Mouse (Mus musculus) left cerebral cortex, postnatal 25 days (tissue): ENCODE data around the gene Slit2. TPM values are rescaled to one million over a fixed set of nuclear protein-coding genes. Genes with fewer than 3 reads are reported as not detected.

Source experiments
- DNase-seq, 2 experiments: peaks; one replicate each; pipeline ENCODE4 v3.0.0; 2022; ENCODE audit warnings: low spot score in 2 of 2, mixed read lengths in 1 of 2
- intact Hi-C: fragments of 180-260 bp; cut with DNase I; formaldehyde crosslinking; loops from one replicate; pipeline ENCODE4 v1.15.1; 2025
- total RNA-seq, 2 experiments: library from RNA; stranded (reverse); gene quantifications; 2 replicates each; pipeline ENCODE4 v1.2.3; 2021

The Slit2 gene
- 10 to 100 TPM; 40.2 to 42.7 TPM for total RNA-seq

DNA sequence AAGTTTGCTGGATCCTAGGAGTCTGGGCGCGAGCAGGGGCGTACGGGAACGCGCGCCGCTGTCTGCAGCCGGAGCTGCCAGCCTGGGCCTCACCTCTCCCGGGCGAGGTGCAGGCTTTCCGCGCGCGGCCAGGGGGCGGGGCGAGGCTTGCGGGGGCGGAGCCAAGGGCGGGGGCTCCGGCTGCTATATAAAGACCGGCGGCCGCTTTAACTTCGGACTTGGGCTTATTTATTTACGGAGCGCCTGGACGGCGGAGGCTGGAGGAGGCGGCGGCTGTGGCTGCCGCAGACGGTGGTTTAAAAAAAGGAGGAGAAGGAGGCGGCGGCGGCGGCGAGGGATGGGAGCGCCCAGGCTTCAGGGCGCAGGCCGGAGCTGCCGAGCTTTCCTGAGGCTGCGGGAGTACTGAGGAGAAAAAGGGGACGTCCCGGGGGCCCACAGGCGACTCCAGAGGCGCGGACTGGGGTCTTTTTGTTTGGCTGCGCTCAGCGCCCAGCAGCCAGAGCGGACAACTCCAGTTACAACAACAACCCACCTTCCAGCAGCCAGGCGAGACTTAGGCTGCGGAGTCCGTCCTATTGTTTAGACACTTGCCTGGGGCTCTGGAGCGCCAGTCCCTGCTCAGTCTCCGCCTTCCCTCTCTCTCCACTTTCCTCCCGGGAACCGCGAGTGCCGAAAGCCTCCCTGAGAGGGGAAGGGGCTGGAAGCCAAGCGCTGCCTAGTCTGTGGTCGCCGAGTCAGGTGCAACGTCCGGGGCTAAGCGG, at the start of gene Slit2:
Slit2 (plus strand) TSS at position 198 of the 761 bp plus-strand sequence.
- DNase-seq, result peak; percentile 70 to 71
- intact Hi-C loops, result loop anchor here (5.0 kb wide), 2 partner anchors 686 to 946 kb away; no protein-coding TSS in a partner anchor

DNA sequence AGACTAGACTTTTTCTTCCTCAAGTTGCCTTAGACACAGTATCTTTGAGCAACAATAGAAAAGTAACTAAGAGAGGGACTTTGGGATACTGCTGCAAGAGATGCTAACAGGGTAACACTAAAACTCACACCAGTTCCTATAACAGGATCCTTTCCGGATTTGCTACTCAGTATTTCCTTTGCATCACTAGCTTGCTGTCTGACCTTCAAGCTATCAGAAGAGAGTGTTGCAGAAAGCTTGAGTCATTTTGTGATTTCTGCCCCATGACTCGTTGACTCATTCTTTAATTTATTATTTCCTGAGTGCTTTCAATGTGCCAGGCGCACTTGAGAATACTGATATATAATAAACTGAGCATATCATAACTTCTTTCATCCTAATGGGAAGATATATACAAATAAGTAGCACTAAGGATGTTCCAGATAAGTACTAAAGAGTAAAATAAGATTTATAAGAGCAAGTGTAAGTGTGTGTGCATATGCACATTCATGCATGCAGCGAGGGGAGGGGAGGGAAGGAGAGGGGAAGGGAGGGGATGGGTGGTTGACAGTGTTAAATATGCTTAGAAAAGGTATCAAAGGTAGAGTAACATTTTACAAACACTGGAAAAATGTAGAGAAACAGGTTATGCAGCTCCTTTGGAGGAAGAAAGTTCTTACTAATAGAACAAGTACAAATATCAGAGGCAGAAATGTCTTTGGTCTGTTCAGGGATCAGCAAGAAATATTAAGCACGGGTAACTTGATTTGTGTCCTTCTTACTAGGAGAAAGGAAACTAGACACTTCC, 44.2 kb upstream of the Slit2 start:
- intact Hi-C loops, result no loop called here
- DNase-seq, result no peak

DNA sequence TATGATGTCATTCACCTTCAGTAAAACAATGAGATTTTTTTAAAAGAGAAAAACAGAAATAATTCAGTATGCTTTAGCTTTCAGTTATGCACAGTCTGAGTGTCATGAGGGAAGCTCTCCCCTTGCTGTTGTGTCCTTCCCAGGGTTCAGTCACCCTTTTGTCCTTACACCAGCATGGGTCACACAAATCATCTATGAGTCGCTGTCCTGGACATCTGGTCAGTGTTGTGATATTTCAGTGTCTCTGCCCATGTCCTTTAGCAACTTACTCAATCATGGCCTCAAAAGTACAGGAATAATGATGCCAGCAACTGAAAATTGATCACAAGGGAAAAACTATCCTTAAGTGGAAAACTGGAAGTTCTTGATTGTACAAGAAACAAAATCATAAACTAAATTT, 26.5 kb upstream of the Slit2 start:
- DNase-seq, result no peak
- intact Hi-C loops, result no loop called here

DNA sequence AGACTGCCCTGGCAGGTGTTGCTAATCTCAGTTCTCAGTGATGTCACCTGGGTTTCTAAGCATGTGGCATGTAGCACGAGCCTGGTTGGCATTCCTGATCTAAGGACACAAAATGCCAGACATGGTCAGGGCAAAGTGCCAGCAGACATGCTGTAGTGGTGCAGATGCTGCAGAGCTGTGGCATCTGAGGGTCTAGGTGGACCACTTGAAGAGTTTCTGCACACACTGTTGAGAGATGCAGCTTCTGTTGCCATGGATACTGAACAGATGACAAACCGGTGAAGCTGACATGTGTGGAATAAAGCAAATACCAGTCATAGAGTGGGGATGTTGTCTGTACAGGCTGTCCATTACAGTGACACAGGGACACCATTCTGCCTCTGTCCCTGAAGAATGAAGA, 7.1 kb upstream of the Slit2 start:
- intact Hi-C loops, result no loop called here
- DNase-seq, result no peak

DNA sequence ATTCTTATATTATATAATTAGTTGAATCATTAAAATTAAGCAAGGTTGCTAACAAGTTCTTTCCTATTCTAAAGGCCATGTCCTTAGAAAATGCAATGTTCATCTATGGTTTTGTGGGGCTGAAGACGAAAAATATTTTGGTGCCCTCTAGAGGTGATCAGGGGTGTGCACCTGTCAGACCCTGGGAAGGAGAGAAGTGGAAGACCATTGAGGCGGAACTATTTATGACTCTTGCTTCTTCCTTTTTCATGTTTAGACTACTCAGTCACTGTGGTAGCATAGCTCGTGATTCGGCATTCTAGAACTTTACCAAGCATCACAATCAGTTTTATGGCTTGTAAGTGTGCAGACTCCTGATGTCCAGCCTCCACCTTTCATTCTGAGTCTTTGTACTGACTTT, 3.6 kb upstream of the Slit2 start:
- intact Hi-C loops, result no loop called here
- DNase-seq, result peak in 1 of 2 experiments; percentile 25

DNA sequence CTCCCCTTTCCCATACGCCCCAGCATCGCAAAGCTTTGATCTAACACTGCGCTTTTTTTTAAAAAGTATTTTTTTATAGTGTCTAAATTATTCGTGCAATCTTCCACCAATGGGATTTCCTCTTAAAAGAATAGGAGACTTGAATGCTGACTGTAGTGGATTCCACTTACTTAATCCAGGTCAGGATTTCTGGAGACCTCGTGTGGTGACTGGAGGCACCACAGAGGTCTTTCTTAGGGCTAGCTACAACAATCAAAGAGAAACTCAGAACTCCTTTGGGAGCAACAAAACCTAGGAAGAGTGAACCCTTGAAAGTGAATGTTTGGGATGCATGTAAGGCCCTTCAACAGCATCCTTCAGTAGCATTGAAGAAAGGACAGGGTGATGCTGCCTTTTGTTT, 2.5 kb upstream of the Slit2 start:
- intact Hi-C loops, result loop anchor here (5.0 kb wide), 2 partner anchors 683 to 943 kb away; no protein-coding TSS in a partner anchor

DNA sequence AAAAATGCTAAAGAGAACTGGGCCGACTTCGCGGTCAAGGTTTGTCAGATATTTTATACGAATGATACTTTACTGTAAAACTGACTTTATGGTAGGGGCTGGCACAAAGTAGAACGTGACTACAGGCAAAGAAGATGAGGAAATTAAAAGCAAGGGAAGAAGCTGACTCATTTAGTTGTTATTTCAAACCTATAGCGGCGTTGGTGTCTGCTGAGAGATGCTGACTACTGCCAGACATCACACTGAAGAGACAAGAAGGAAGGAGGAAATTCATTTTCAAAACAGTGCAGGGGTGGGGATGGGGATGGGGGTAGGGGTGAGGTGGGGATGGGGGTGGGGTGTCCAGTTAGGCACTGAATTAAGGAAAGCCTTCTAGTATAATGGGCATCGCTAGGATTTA, 987 bp upstream of the Slit2 start:
- peak in 1 of 2 experiments; percentile 66 for DNase-seq
- intact Hi-C loops, result loop anchor here (5.0 kb wide), 2 partner anchors 685 to 945 kb away; no protein-coding TSS in a partner anchor

More for the DNA sequence above, 2.5 kb upstream of the Slit2 start:
- no peak for DNase-seq

DNA sequence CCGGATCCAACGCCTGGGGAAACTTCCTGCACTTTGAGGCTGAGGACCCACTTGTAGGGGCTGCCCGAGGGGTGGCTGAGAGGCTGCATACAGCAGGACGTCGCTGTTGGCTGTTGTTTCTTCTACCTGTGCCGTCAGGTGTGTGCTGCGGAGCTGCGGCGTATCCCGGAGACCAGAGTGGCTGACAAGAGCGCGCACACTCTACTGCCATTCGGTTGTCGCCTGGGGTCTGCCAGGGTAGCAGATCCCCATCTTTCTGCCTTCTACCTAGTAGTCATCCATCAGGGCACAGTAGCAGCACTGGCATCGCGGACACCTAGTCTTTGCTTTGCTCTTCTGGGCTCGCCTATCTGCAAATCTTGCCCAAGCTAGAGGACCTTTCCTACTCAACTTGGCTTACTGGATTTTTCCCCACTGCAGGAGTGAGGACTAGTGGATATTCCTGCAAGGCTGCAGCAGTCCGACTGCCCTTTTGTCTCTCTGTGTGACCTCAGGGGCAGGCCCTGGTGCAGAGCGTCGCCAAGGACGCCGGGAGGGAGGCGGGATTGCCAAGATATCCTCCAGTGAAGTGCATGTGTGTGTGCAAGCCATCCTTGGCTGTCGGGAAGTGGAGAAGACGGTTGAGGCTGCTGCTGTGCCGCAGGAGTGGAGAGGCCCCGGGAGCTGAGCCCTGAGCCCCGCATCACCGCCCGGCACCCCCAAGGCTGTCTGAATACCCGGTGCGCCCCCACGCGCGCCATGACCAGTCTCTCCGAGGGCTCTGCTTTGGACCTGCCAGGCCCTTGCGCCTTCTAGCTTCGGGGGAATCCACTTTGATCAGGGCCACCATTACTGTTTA, 1.0 kb downstream of the Slit2 start:
- peak; percentile 25 to 36 for DNase-seq
- intact Hi-C loops, result loop anchor here (5.0 kb wide), 2 partner anchors 687 to 947 kb away; no protein-coding TSS in a partner anchor

DNA sequence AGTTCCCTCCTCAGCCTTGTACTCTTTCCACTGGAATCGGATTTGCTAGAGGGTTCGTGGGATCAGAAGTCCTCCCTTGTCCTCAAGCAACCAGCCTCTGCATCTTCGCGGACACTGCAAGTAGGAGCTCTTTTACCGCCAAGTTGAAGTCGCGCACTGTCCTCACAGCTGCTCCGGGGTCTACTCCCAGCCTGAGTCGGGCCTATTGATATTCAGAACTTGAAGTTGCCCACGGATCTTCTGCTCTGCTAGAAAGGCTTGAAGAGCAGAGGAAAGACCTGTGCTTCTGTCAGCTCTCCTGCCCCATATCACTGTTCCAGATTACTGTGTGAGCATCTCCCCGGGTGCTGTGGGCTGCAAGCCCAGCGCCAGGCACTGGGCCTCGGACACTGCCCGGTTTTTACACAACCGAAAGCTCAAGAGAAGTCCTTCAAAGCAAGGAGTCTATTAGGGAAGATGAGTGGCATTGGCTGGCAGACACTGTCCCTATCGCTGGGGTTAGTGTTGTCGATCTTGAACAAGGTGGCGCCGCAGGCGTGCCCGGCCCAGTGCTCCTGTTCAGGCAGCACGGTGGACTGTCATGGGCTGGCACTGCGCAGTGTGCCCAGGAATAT, 1.8 kb downstream of the Slit2 start:
- DNase-seq, result peak; percentile 20 to 42
- intact Hi-C loops, result loop anchor here (5.0 kb wide), 2 partner anchors 687 to 947 kb away; no protein-coding TSS in a partner anchor

DNA sequence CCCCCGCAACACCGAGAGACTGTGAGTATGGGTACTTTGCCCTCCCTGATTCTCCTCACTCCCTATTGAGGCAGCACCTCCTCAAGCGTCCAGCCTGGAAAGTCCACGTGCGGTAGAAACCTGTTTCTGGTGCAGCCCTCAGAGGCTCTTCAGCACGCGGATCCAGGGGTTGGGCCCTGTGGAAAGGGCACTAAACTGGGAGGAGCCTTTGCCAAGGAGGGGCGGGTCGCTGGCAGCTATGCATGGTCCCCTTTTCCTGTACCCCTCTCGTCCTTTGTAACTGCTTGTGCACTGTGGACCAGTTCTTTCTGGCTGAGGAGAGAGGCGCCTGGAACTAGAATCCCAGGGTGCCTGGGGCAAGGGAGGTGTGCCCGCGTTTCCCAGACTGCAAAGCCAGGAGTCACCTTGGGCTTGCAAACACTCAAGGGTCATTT, 2.3 kb downstream of the Slit2 start:
- intact Hi-C loops, result no loop called here
- peak in 1 of 2 experiments; percentile 39 for DNase-seq

DNA sequence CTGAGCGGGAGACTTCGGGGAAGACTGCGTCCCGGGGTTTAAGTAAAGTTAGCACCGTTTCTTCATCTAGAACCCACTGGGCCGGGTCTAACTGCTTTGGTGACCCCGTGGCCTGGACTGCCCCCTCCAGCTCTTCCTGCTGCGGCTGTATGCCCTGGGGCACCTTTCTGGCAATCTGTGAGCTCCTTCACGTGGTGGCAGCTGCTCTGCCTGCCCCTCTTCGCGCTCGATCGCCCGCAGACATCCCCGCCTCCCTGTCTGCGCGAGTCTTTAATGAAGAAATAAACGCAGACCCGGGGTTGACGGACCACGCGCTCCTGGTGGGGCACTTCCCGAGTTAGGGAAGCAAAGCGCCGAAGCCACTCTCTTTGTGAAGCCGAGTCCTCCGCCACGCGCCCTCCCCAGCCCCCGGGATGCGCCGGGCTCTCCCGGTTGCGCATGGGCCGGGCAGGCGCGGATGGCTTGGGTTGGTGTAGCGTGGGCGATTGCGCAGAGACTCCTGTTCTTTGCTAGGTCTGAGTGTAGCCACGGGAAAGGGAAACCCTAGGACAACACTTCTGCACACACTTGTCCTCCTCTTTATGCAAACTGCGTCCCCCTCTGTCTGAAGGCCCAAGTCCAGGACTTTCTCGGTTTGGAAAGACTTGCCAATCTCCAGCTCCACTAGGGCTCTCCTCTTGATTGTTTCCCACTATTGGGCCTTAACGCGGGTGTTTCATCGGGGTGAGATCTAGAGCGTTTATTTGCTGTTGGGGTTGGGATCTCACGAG, 3.1 kb downstream of the Slit2 start:
- intact Hi-C loops, result no loop called here
- peak; percentile 43 to 52 for DNase-seq

DNA sequence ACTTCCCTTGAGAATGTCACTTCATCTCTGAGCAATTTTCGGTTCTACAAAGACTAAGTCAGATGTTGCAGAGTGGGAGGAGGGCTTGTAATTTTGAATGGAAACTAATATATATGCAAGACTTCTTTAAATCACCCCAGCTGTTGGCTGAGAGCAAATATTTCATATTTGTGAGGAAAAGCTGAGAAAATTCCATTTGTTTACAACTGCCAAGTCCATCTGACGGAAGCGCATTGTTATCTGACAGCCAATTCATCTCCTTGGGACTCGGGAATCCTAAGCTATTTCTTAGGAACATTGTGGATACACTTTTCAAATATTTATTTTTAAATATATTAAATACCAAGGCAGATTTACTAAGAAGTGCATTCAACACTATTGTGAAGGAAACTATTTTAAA, 8.0 kb downstream of the Slit2 start:
- intact Hi-C loops, result no loop called here
- no peak for DNase-seq

DNA sequence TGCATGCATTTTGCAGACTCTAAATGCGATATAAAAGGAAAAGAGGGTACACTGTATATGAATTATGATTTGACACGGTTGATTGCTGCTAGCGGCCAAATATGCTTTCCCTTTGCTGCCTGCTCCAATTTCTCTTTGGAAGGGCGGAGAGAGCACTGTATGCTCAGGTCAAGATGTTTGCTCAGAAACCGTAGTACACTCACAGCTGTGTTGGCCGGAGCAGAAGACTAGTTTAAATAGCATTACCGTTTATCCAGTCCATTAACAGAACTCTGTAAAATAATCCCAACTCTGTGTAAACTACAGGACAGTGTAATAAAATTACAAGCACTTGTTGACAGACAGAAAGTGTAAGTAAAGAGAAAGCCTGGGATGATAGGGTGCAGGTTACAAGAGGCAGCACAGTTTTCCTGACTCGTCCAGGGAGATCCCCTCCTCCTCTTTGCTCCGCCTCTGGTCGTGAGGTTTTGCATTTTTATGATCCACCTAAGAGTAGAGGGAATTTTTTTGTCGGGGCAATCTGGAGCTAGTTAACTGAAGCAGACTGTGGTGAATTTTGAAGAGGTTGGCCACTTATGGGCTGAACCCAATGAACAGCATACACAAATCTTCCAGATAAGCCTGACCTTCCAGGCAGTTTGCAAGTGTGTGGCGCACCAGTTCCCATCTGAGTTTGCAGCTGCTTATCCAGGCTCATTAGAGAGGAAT, 20.9 kb downstream of the Slit2 start:
- intact Hi-C loops, result no loop called here
- DNase-seq, result no peak

DNA sequence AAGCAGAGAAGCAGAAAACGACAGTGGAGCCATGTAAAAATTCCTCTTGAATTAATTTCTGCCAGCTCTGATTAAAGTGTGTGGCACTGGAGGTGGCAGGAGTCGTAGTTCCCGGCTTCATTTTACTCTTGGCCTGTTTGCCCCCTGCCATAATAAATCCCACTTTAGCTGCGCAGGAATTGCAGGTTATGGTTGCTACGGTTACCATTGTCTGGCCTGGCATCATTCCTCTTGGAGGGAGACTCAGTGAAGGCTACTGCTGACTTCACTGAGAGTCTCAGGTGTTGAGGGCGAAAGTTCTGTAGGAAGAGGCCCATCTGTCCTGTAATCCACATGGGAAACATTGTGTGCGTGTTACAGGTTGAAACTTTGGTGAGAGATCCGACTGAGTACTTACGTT, 22.6 kb downstream of the Slit2 start:
- no peak for DNase-seq
- intact Hi-C loops, result no loop called here

DNA sequence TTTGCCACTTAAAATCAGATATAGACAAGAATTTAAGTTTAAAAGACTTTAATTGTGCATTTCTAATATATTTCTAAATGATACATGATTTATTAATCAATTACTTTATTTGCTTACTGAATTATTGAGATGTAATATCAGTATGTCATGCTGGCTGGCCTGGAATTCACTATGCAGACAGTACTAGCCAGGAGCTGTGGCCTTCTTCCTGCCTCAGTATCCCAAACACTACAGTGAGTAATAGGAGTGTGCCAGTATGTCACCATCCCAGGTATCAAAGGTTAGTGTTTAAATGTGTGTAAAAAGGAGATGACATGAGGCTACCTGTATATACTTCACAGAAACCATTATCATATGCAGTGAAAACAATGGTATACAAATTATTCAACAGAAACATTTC, 23.1 kb downstream of the Slit2 start:
- intact Hi-C loops, result no loop called here
- no peak for DNase-seq

DNA sequence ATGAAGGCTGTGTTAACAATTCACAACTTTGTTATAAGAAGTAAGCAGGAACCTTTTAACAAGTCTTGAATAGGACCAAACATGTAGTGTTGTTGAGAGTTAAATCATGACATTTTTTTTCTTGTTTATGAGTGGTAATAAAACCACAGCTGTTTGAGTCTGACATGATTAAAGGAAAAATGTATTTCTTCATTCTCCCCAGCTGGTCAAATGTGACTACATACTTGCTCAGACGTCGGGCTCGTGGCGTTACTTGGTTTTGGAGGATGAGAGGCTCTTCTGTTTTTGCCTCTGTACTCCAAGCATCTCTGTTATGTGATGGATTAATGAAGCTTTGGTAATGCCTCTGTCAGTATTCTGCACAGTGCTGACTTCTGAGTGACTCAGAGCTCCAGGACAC, 40.5 kb downstream of the Slit2 start:
- intact Hi-C loops, result no loop called here
- no peak for DNase-seq

DNA sequence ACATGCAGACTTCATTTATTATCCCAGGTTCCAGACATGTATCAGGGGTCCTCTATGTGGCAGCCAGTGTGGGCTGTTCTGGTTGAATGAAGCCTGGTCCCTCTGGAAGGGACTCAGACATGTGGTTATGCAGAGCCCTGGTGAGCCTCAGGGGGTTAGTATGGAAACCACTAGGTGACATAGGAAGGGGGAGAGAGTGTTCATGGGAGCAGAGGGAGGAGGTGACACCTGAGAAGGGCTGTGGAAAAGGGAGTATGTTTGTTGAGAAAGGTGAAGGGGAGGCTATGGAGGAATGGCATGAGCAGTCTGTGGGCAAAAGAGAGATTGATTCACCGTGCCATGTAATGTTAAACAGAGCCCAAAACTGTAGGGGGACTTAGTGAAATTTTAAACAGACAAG, 51.9 kb downstream of the Slit2 start:
- intact Hi-C loops, result loop anchor here (5.0 to 10.0 kb wide), 2 partner anchors 87 to 310 kb away; no protein-coding TSS in a partner anchor
- no peak for DNase-seq

DNA sequence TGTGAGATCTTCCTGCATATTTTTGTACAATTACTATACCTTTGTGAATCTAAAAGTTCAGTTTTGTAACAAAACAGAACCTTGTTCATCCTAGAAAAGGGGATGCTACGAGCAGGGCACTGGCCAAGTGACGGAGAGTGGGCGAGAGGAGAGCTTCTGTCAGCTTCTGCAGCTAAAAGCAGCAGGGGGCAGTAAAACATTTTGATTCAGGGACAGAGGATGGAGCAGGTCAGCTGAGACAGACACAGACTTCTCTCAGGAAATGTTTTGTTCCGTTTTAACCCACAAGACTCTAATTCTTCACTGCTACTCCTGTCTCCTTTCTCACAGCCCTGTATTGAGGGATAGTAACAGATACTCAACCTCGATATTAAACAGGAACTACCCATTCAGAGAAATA, 55.1 kb downstream of the Slit2 start:
- DNase-seq, result peak in 1 of 2 experiments; percentile 33
- intact Hi-C loops, result loop anchor here (2.0 to 10.0 kb wide), 3 partner anchors 84 to 307 kb away; no protein-coding TSS in a partner anchor
